Mouse (Mus musculus) hindbrain, embryonic 16.5 days (tissue): ENCODE data around the gene Nepn. TPM values are rescaled to one million over a fixed set of nuclear protein-coding genes. Genes with fewer than 3 reads are reported as not detected.
A peak's percentile ranks its signal among the peaks of the same experiment; 100 is the strongest.

Experiments used
- ATAC-seq: fragments of 200-750 bp; cut with Nextera tagmentation; 2 replicates; pipeline ENCODE4 v1.8.0; 2017; ENCODE audit warnings: moderate TSS enrichment, moderate library complexity
- H3K27ac ChIP-seq: fragments of 300-500 bp; sonication (generic); 2 replicates; pipeline ENCODE4 v1.5.1; 2014; ENCODE audit warnings: low read depth, mild to moderate bottlenecking, control low read depth, low read length, moderate library complexity
- H3K27me3 ChIP-seq: fragments of 300-500 bp; sonication (generic); replicated peaks from 2 replicates; pipeline ENCODE4 v1.6.1; 2014; ENCODE audit warnings: low read length; ENCODE audit not compliant: control insufficient read depth, insufficient read depth
- H3K36me3 ChIP-seq: fragments of 300-500 bp; sonication (generic); 2 replicates; pipeline ENCODE4 v1.6.1; 2014; ENCODE audit warnings: mild to moderate bottlenecking, low read length, moderate library complexity, mixed read lengths; ENCODE audit not compliant: control insufficient read depth, insufficient read depth
- H3K4me1 ChIP-seq: fragments of 300-500 bp; sonication (generic); 2 replicates; pipeline ENCODE4 v1.6.1; 2014; ENCODE audit warnings: low read depth, low read length; ENCODE audit not compliant: control insufficient read depth, insufficient read depth
- H3K4me2 ChIP-seq: fragments of 300-500 bp; sonication (generic); 2 replicates; pipeline ENCODE4 v1.6.1; 2014; ENCODE audit warnings: mild to moderate bottlenecking, low read length, control low read depth, moderate library complexity
- H3K4me3 ChIP-seq: fragments of 300-500 bp; sonication (generic); 2 replicates; pipeline ENCODE4 v1.5.1; 2014; ENCODE audit warnings: mild to moderate bottlenecking, low read length, control low read depth, moderate library complexity
- H3K9ac ChIP-seq: fragments of 300-500 bp; sonication (generic); 2 replicates; pipeline ENCODE4 v1.6.1; 2014; ENCODE audit warnings: low read depth, mild to moderate bottlenecking, control low read depth, low read length, moderate library complexity
- H3K9me3 ChIP-seq: fragments of 300-500 bp; sonication (generic); 2 replicates; pipeline ENCODE4 v1.6.1; 2014; ENCODE audit warnings: mild to moderate bottlenecking, low read length, moderate library complexity; ENCODE audit not compliant: control insufficient read depth
- WGBS: fragments of 180-500 bp; shearing (Covaris S2); extraction: QIAGEN DNeasy Blood & Tissue Kit; methylation state at CpG from one replicate; pipeline ENCODE4 v1.1.7; 2014; 5-methylcytosine and 5-hydroxymethylcytosine counted together
- polyA plus RNA-seq: library from polyadenylated mRNA; unstranded; fragments of >200 nt; fragmentation: Nextera tagmentation; extraction: Ambion mirVana; gene quantifications from 2 replicates; pipeline ENCODE4 v1.2.1, GENCODE M21; 2015

Nepn gene
- polyA plus RNA-seq, 1 experiment from 2014 or later = not detected

DNA sequence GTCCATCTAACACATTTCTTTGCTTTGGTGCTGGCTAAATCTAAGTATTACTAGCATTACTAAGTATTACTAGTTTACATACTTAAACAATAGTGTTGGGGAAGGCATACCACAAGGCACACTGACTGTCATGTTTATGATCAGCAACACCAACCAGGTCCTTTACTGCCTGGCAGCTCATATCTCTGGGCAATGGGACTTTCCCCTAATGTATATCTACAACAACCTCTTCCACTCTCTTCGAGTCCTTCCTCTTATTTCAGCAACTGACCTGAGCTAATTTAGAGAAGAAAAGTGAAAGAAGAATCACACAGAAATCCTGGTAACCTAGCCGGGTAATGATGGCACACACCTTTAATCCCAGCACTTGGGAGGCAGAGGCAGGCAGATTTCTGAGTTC is 12.3 kb upstream of the Nepn start:
- H3K27ac ChIP-seq = no peak overlapping the region
- no peaks in the 10 kb centered on the region for H3K9me3 ChIP-seq
- H3K4me1 ChIP-seq = peaks cover 7% of the 10 kb centered on the region
- H3K9ac ChIP-seq = no peak overlapping the region
- WGBS = 96% methylated on average over 2 of the region's 2 CpGs
- H3K4me3 ChIP-seq = no peak overlapping the region
- H3K27me3 ChIP-seq = no peaks in the 10 kb centered on the region
- no peak overlapping the region for H3K4me2 ChIP-seq
- H3K36me3 ChIP-seq = no peaks in the 10 kb centered on the region
- no peak for ATAC-seq

DNA sequence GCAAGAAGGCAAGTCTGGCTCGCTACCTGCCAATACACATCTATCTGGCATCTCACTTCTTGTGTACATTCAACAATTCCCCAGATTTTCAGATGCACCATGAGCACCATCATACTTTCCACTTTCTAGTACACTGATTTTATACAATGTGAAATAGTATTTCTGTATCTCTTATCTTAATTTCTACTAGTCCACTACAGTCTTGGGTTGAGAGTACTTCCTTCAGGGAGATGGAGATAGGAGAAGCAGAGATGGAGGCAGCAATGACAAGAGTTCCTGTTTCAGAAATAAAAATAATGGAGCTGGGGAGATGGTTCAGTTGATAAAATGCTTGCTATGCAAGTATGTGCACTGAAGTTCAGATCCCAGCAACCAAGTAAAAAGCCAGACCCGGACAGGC is 11.0 kb upstream of the Nepn start:
- 87% methylated on average over 2 of the region's 2 CpGs for WGBS
- peaks cover 7% of the 10 kb centered on the region for H3K4me1 ChIP-seq
- H3K9ac ChIP-seq = no peak overlapping the region
- H3K4me3 ChIP-seq = no peak overlapping the region
- no peak for ATAC-seq
- H3K27me3 ChIP-seq = no peaks in the 10 kb centered on the region
- H3K9me3 ChIP-seq = no peaks in the 10 kb centered on the region
- H3K4me2 ChIP-seq = no peak overlapping the region
- H3K27ac ChIP-seq = no peak overlapping the region
- H3K36me3 ChIP-seq = no peaks in the 10 kb centered on the region

DNA sequence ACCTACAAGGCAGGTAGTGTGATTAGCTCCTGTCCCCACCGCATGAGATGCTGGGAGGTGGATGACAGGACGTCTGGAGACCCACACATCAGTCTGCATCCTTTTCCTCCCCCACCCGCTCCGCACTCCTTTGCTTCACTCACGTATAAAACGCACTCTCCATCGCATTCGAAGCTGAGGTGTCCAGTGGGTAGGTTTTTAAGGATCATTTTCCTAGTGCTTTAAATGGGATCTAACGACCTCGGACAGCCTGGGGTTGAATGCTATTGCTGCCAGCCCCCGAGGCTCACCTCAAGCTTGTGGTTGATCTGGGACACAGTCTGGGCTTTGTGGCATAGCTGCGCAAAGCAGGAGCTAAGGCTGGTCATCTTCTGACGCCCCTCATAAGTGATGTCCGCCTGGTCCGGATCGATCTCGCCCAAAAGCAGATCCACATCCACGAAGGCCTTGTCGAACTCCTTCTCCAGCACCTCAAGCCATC is 7.4 kb upstream of the Nepn start:
- H3K36me3 ChIP-seq = no peaks in the 10 kb centered on the region
- 1% methylated on average over 19 of the region's 19 CpGs for WGBS

DNA sequence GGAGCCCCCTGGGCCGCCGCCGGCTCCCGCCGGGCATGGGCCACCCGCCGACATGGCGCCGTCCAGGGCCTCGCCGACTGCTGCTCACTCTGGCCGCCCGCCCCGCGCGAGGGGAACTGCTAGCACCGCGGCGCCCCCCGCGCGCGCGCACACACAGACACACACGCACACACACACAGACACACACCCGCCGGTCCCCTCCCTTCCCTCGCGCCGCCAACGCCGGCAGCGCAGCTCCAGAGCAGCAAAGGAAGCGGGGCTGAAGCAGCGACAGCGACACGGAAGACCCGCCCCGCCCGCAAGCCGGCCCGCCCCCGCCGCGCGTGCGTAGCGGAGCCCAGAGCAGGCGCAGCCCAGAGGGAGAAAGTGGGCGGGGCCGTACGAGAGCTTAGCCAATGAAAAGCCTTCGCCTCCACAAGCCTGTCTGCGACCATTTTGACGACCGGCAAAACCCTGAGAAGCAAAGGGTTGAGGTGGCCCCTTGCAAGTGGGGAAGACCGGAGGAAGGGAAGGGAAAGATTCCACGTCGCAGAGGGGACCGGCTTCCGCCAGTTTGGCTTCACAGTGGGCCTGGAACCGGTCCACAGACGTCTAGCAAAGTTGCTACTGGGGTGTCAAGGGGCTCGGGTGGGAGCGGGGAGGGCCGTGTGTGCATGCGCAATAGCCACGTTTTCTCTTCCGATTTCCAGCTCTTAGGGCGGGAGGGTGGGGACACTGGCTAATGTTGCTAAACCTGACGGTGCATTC is 6.8 kb upstream of the Nepn start, which contains the start of gene Gopc:
Gene Gopc, minus strand, starts transcription at position 280 of the 747 bp plus-strand sequence.
- peak; percentile 98 for ATAC-seq
- Histone ChIP-seq H3K4me1 (peaks cover 7% of the 10 kb centered on the region), H3K9ac (peak within 1 kb of the TSS; percentile 97), H3K9me3 (no peaks in the 10 kb centered on the region), H3K27me3 (no peaks in the 10 kb centered on the region), H3K36me3 (no peaks in the 10 kb centered on the region), H3K4me3 (peak within 1 kb of the TSS; percentile 92), H3K27ac (peak within 1 kb of the TSS; percentile 98), H3K4me2 (peak within 1 kb of the TSS; percentile 76)
- WGBS = 0% methylated on average over 48 of the region's 71 CpGs

More for the DNA sequence above, 7.4 kb upstream of the Nepn start:
- Histone ChIP-seq H3K9me3 (no peaks in the 10 kb centered on the region), H3K4me2 (peak overlapping the region; percentile 74), H3K27ac (peak overlapping the region; percentile 98), H3K4me3 (peak overlapping the region; percentile 92), H3K4me1 (peaks cover 7% of the 10 kb centered on the region), H3K9ac (peak overlapping the region; percentile 97), H3K27me3 (no peaks in the 10 kb centered on the region)
- ATAC-seq = peak; percentile 67

DNA sequence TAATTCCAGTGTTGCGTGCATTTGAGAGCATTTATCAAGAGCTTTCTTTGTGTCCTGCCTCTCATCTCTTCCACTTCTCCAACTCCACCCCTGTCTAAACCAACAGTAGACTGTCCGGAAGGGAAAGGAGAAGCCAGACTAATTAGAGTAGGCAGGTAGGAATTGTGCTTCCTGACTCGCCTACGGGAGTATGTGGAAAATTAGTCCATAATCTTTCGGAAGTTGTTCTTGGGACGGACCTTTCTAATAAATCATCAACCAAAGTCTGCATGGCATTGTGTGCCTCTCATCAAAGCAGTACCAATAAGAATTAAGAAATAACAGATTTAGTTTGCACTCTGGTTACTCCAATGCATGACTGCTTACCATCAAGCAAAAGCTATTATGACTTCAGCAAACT is 5.8 kb upstream of the Nepn start:
- 91% methylated on average over 6 of the region's 6 CpGs for WGBS
- Histone ChIP-seq H3K9me3 (no peaks in the 10 kb centered on the region), H3K4me3 (no peak overlapping the region), H3K9ac (no peak overlapping the region), H3K27ac (no peak overlapping the region), H3K27me3 (no peaks in the 10 kb centered on the region), H3K36me3 (no peaks in the 10 kb centered on the region), H3K4me2 (peak overlapping the region; percentile 76), H3K4me1 (peaks cover 7% of the 10 kb centered on the region)
- ATAC-seq = no peak

DNA sequence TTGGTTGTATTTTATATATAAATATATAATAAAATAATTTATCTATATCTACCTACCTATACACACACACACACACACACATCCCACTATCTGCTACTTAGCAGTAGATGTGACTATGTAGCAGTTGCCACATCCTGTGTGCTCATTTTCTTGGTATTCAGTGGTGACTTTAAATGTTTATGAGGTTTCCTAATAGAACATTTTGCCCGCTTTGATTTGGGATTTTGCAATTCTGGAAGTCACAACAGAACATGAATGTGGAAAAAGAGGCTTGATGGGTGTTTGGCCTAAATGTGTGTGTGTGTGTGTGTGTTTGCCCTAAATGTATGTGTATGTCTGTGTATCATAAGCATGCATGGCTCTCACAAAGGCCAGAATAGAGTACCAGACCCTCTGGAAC is 5.2 kb upstream of the Nepn start:
- no peak for ATAC-seq
- WGBS = 88% methylated on average over 1 of the region's 1 CpGs
- Histone ChIP-seq H3K27me3 (no peaks in the 10 kb centered on the region), H3K4me1 (peaks cover 5% of the 10 kb centered on the region), H3K4me2 (no peak overlapping the region), H3K27ac (no peak overlapping the region), H3K9ac (no peak overlapping the region), H3K36me3 (no peaks in the 10 kb centered on the region), H3K9me3 (no peaks in the 10 kb centered on the region), H3K4me3 (no peak overlapping the region)

DNA sequence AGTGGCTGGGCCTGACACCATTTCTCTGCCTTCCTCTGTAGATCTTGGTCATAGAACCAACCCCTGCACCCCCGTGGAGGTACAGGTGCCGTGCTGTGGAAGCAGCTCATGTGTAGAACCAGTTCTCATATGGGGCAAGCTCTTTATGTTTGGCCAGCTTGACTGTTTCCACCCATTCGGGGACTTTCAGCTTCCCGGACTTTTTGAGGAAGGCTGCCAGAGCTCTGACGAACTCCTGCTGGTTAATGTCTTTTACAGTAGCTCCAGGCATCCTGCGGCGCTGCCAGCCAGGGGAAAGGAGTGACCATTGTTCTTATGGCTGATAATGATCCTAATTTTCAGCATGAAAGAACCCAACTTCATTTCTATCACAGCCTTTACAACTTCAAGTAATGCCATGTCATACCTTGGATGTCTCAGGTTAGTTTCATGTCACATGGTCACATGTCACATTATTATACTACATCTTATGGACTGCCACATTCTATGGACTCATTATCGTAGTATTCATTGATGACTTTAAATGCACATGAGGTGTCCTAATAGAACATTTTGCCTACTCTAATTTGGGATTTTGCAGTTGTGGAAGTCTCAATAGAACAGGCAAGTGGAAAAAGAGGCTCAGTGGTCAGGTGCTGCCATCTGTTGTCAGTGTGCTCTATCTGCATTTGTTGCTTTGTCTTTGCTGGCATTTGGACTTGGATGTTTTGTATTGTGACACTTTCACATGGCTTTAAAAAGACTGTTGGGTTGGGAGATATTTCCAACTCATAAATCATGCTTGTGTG is 3.8 kb upstream of the Nepn start:
- Histone ChIP-seq H3K27me3 (no peaks in the 10 kb centered on the region), H3K27ac (no peak overlapping the region), H3K36me3 (no peaks in the 10 kb centered on the region), H3K4me3 (no peak overlapping the region), H3K4me1 (no peaks in the 10 kb centered on the region; the same call in none of the 2 replicates), H3K9me3 (no peaks in the 10 kb centered on the region), H3K4me2 (no peak overlapping the region), H3K9ac (no peak overlapping the region)
- ATAC-seq = no peak
- WGBS = 34% methylated on average over 8 of the region's 8 CpGs

DNA sequence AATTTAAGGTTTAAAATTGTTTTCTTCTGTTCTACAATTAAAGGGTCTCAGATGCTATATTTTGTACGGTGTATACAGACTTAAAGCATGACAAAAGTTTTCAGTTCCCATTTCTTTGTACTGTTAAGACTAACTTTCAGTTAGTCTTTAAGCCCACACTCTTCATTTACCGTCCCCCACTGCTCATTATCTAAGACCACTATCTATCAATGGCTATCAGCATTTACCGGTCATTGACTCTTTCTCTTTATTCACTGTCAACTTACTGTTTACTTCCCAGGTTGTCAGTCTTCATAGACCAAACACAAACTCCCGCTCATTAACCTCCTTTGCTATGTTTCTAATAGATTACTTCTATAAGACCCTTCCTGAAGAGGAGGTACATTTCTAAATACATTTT is 1.6 kb upstream of the Nepn start:
- no peaks in the 10 kb centered on the region for H3K36me3 ChIP-seq
- WGBS = 70% methylated on average over 4 of the region's 4 CpGs

DNA sequence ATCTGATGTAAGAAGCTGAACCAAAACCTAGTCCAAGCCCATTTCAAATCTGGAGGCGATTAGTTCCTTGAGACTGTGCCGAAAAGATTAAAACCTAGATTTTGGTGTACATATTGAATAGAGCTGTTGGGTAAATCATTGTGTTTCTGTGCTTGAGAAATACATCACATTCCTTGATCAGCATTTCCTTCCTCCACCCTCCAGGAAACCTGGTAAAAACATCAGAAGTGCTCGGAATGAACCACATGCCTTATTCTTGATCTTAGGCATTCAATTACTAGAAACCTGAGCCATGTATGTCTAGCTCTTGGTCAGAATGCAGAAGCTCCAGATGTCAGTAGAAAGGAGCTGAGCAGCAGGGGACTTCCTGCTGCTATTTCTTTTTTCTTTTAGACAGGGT is 666 bp downstream of the Nepn start:
- no peaks in the 10 kb centered on the region for H3K27me3 ChIP-seq
- H3K4me3 ChIP-seq = no peak overlapping the region
- no peaks in the 10 kb centered on the region for H3K36me3 ChIP-seq
- no peaks in the 10 kb centered on the region; the same call in 1 of the 2 replicates for H3K4me1 ChIP-seq
- H3K27ac ChIP-seq = no peak overlapping the region
- H3K9me3 ChIP-seq = no peaks in the 10 kb centered on the region
- WGBS = 84% methylated on average over 3 of the region's 3 CpGs
- no peak for ATAC-seq
- no peak overlapping the region for H3K4me2 ChIP-seq
- no peak overlapping the region for H3K9ac ChIP-seq

More for the DNA sequence above, 1.6 kb upstream of the Nepn start:
- no peak overlapping the region for H3K4me3 ChIP-seq
- ATAC-seq = no peak
- no peak overlapping the region for H3K9ac ChIP-seq
- H3K27ac ChIP-seq = no peak overlapping the region
- H3K4me2 ChIP-seq = no peak overlapping the region
- no peaks in the 10 kb centered on the region for H3K9me3 ChIP-seq
- H3K27me3 ChIP-seq = no peaks in the 10 kb centered on the region
- H3K4me1 ChIP-seq = no peaks in the 10 kb centered on the region; the same call in 1 of the 2 replicates
